Mouse (Mus musculus) layer of hippocampus, adult 9-11 months (tissue): ENCODE measurements around the gene Map3k6.

Source experiments
- DNase-seq: peaks from one replicate; pipeline ENCODE4 v3.0.0; 2022

Gene Map3k6

DNA sequence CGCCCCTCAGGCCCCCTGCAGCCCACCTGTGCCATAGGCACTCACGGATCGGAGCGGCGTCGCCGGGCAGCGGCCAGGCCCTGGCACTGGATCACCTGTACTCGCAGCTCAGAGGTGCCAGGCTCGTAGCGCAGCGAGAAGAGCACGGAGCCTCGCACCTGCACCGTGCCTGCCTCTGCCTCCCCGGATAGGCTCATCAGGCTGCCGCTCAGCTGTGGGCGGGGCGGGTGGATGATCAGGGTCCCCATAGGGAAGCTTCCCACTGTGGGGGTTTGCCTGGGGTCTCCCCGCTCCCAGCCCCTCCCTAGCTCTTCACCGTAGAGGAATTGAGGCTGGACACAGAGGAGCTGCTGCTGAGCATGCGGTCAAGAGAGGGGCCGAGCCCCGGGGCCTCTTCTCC is 16.2 kb downstream of the Map3k6 start:
- DNase-seq: no peak

DNA sequence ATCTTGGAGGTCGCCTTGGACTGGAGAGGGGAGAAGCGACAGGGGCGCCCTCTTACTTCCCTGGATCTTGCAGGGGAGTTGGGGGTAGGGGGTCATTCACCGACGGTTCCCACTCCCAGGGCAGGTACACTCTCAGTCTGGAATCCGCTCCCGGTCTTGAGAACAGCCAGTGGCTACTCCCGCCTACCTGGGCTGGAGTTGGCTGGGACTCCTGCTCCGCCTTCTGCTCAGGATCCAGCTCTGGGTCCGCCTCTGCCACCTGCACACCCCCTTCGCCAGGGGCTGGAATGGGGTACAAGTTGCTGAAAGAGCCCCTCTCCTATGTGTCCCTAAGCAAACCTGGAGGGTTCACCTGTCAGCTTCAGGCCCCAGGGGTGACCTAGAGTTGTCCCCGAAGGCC is 16.6 kb downstream of the Map3k6 start:
- no peak for DNase-seq

DNA sequence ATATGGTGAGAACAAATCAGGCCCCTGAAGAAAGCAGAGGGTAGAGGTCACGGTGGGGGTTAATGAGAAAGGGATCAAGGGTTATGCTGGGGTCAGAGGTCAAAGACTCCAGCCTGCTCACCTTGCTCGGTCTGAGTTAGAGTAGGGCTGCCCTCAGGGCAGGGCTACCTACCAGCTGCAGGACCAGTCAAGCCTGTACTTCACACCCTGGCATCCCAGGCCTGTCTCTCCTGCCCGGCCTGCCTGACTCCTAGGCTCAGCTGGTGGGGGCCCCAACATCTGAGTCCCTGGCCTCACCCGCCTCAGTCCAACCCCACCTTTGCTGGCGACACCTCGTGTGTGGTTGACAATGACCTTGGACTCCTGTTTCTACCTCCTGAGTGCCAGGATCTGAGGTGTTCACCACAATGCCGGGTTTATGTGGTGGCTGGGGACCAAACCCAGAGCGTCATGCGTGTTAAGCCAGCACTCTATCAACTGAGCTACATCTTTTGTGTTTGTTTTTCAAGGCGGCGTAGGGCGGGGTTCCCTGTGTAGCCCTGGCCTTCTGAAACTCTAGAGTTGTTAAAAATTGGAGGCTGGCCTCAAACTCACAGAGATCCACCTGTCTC is 17.3 kb downstream of the Map3k6 start:
- DNase-seq: no peak

DNA sequence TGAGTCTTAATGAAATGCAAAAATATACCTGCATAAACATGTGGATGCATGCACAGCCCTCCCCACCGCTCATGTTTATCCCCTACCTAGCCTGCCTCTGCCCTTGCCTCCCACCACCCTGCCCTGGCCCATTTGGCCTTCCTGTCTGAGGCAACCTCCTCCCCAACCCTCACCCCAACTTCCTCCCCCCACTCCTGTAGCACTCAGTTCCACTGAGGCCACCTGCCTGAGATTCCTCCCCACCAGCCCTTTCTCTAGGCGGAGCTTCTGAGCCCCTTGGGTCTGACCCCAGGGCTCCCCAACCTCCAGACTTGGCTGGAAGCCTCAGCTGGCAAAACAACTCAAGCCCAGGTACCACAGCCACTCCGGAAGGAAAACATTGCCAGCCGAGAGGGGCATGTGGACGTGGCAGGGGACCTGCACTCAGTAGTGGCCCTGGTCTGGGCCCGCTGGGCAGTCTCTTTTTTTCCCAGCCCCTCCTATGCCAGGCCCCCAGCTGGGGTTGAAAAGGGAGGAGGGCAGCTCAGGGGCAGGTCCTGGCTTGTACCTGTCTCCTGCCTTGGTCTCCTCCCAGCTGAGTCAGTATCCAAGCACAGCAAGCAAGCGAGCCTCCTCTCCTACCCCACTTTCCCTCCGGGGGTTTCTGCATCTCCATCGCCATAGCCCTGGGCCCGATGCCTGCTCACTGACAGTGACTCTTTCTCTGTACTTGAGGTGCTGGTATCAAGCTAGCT is 21.2 kb downstream of the Map3k6 start:
- DNase-seq: no peak

DNA sequence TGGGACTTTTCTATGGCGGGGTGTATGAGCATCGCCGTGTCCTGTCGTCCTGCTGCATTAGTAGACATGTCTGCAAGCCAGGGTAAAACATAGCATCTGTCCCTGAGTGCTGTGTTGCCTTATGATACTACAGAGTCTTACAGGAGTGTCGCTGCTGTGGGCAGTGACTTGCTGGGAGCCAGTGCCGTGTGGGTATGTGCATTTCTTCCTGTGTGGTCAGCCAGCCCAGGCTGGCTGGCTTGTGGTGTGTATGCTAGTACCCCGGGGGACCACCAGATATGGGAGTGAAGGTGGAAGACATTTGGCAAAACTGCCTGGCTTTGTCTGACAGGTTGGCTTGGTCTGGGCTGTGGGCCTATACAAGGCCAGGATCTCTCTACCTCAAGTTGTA is 21.8 kb downstream of the Map3k6 start:
- DNase-seq: no peak

DNA sequence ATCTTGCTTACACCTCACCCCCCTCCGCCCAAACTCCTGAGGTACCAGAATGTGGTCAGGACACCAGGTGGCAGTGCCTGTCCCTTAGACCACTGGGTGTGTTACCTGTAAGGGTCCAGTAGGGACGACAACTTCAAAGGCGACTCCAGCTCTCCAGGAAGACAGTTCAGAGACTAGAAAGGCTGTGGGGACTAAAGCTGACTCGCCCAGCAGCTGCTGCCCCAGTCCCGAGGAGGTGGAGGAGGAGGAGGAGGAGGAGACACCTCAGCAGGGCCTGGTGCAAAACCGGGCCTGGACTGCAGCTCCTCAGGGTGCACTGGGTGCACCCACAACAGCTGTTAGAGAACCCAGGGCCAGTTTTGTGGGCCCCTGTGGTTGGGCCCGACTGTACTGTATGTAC is 22.3 kb downstream of the Map3k6 start, which contains the start of gene Sytl1:
TSS of gene Sytl1 (minus strand) at position 232 of the 400 bp plus-strand sequence.
- DNase-seq: no peak

DNA sequence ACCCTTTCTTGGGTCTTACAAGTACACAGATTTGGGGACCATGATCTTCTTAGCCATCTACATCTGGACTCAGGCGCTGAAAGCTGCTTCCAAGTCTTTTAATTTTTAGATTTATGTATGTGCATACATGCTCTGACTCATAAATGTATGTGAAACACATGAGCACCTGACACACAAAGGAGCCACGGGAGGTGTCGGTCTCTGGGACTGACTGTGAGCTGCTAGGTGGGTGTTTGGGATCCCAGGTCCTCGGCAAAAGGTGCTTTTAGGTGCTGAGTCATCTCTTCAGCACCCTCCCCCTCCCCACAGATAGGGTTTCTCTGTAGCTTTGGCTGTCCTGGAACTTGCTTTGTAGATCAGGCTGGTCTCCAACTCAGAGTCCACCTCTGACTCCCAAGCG is 23.1 kb downstream of the Map3k6 start:
- DNase-seq: no peak

DNA sequence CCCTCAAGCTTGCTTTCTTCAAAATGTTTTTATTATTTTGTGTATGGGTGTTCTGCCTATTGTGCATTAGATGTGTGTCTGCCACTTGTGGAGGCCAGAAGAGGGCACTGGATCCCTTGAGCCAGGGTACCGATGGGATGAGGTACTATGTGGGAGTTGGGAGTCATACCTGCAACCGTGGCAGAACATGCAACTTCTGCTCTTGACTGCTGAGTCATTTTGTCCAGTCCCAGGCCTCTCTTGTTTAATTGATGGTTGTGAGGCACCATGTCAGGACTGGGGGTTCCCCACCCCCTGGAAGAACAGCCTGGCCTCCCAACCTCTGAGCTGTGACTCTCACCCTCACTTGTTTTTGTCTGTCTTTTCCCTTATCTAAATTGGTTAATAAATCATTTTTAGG is 23.9 kb downstream of the Map3k6 start:
- DNase-seq: no peak

DNA sequence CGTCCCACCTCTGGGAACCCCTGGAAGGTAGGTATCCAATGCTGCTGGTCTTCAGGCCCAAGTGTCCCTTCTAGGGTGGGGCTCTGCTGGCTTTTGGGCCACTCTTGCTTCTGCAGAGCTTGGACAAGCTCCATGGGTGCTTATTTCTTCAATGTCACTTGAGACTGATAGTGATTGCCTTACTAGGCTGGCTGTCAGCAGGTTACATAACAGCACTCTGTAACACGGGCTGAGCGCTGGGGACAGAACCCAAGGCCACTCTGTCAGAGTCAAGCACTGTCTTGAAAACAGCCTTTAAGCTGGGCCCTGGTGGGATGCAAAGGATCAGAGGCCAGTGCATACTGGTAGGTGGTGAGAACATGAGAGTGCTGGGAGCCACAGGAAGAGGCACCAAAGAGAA is 24.7 kb downstream of the Map3k6 start:
- no peak for DNase-seq

DNA sequence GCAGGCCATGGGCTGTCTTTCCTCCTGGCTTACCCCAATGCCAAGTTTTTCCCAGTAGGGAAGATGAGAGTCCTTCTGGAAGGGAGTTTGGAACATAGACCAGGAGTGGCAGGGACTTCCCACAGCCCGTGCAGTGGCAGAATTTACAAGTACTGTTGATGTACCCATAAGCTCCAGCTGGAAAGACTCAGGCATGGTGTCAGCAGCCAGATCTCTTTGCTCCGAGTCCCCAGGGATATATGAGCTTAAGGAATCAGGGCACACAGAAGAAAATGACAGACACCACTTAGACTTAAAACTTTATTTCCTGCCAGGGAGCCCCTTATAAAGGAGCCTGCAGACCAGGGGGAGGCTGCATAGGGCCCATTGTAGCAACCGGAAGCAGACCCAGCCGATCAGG is 25.1 kb downstream of the Map3k6 start:
- no peak for DNase-seq

DNA sequence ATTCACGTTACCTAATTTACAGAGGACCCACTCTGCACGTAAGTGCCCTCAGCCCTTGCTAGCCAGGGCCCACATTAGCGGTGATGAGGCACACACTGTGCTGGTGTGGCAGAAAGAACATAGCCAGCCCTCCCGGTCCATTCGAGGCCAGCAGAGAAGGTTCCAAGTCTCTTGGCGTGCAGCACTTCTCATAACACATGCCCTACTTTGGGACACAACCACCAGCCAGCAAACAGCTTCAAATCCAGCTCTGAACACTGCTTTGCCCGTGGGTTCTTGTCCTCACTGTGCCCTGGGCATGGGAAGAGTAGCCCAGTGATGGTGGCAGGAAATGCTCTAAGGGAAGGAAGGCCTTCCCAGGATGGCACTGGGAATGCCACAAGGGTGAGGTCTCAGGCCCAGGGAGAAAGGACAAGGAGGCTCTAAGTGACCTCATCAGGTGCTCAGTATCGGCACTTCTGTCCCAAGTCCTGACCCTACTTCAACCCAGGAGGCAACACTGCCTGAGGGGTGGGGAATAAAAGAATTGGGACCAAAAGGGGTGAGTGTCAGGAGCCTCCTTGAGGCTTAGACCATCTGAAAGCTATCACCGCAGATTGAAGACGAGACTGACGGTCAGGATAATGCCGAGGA is 25.7 kb downstream of the Map3k6 start:
- no peak for DNase-seq

DNA sequence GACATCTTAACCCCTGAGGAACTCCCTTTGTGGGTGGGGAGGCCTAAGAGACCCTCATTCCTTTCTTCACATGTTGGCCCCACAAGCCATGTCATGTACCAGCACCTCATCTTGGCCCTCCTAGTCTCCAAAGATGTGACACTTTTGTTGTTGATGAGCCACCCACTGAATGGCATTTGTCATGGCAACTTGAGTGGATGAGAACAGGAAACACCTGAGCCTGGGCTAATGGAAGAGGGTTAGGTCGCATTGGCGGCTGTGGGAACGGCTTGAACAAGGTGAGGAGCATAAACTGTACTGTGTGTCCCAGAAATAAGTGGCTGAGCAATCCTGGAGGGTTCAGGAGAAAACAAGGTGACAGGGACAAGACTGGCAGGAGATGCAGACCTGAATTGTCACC is 28.3 kb downstream of the Map3k6 start:
- no peak for DNase-seq

DNA sequence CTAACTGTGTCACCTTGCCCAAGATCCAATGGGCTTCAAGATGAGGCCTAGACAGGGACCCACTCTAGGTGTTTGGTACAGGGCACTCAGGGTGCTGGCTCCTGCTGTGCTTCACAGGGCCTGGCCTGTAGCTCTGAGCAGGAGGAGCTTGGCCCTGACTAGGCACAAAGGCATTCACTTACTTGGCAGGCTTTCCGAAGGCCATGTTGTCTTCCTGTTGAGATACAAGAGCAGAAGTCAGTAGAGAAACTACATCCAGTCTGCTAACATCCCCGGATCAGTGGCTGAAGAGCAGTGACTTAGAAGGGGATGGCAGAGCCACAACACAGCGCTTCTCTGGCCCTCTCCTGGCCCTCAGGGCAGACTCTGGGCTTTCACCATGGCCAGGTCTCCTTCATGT is 29.0 kb downstream of the Map3k6 start:
- DNase-seq: no peak

DNA sequence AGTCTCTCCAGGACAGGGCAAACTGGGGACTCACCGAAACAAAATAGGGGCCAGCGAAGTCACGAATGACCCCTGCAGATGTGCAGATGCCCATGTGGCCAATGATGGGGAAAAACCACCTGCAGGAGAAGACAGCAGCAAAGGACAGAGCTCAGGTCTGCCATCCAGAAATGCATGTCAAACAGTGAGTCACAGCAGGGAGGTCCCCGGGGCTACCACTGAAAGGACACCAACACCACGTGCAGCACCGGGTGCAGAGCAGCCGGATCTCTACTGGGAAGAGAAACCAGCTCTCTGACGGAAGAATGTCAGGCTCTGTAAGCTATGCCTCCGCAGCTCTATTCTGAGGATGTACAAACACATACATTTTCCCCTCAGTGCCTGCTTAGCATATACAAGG is 30.3 kb downstream of the Map3k6 start:
- no peak for DNase-seq

DNA sequence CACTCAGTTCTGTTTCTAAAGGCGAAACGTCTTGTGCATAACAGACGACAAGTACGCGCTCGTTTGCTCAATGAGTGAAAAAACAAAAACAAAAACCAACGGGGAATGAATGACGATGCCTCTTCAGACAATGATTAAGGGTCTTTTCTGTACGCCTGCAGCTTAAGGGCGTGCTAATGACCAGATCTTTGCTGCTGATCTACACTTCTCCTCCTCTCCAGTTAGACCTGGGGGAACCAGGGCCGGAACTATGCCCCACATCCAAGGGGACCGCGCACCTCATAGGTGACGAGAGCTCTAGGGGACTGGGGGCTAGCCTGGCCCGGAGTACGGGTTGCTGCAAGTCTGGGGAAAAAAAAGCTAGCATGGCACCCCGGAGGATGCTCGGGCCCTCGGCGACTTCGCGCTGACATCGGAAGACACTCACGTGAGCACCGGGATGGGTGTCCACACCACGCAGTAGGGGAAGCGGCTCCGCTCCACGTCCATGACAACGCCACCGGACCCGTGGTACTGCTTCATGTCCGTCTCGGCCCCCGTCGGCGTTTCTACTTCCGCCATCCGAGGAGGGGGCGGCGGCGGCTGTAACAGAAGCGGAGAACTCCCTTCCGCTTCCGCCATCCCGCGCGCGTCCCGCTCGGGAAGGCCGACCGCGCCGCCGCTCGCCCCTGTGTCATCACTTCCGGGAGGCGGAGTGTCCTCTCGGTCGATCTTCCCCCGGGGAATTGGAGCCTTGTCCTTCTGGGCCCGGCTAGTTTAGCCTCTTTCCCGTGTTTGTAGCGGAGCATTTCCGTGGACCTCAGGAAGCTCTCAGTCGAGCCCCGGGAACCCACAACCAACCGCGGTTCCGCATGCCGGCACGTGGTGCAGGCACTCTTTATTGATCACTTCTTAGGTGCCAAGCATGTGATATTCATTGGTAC is 36.7 kb downstream of the Map3k6 start, which contains the start of gene Tmem222:
TSS of gene Tmem222 (minus strand) at position 689 of the 923 bp plus-strand sequence.
- DNase-seq: peak; percentile 96

DNA sequence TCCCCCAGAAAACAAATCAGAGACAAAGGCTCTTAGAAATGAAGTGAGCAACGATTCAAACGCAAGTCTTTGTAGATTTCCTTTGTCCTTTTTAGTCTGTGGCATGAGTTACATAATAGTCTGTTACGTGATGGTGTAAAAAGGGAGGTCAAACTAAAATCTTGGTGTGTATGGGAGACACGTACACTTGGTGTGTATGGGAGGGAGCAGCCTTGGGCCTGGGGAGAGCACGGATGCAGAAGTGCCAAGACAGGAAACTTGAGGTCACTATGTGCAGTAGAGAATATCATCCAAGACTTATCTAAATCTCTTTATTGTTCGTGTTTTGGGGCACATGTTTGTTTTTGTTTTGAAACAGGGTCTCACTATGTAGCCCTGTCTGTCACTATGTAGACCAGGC is 37.4 kb downstream of the Map3k6 start:
- no peak for DNase-seq

DNA sequence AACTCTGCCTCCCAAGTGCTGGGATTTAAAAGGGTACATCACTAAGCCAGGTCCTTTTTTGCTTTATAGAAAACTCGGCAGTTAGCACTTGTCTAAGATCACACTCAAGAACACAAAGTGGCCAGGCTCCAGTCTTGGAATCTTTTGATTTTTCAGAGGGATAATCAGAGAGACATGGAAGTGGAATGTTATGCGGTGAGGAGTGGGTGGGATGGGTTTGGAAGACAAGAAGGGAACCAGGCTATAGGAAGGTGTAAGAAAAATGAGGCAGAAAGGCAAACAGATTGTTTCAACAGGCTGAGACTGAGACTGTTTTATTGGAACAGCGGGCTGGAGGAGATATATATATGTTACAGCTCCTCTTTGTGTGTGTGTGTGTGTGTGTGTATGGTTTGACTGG is 37.9 kb downstream of the Map3k6 start:
- DNase-seq: no peak

DNA sequence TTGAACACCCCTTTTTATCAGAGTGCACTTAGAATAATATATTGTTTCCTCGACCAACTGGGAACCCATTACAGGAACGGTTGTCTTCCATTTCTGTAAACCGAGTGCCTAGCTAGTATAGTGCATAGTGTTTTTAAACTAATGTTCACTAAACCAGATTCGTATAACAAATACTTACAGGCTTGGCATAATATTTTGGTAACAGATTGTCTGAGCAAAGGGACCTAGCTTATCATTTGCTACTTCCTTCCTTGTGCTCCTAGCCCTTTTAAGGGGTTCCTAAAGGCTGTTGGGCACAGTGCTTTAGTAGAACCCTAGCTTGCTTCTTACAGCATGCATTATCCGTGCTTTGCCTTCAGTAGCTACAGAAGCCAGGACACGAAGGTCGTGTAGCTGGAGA is 40.9 kb downstream of the Map3k6 start:
- DNase-seq: no peak

DNA sequence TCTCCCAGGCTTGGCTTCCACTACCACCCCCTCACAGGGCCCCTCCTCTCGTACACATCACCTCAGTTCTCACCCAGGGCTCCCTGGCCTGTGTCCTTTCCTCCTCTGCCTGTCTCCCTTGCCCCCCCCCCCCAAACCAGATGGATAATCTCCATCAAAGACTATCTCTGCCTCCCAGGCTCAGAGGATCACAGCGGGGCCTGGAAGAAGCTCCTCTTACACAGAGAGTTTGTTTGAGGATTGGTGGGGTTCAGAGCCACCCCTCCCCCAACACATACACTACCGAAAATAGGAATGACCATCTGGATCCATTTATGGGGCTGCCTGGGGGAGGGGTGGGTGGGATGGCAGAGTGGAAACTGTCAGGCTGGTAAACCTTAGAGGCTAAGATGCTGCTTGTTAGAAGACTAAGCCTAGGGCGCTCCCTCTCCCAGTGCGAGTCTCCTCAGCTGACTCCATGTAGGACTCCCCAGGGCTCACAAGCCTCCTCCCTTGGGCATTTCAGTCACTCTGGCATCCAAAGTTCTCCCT is 41.4 kb downstream of the Map3k6 start:
- no peak for DNase-seq

DNA sequence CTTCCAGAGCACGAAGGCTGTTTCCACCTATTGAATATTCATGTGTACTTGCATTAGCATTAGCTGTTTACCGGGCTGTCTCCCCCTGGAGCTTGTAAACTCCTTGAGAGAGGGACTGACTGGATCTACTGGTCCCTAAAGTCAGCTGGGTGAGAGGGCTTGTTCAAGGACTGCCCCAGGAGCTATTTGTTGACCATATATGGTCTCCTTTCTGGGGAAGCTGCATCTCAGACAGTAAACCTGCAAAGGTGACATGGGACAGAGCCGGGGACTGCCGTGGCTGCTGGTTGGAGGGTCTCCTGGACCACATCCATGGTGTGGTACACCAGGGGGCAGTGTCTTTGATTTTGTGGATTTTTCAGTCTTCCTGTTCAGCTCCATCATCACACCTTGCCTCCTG is 42.0 kb downstream of the Map3k6 start:
- DNase-seq: no peak

DNA sequence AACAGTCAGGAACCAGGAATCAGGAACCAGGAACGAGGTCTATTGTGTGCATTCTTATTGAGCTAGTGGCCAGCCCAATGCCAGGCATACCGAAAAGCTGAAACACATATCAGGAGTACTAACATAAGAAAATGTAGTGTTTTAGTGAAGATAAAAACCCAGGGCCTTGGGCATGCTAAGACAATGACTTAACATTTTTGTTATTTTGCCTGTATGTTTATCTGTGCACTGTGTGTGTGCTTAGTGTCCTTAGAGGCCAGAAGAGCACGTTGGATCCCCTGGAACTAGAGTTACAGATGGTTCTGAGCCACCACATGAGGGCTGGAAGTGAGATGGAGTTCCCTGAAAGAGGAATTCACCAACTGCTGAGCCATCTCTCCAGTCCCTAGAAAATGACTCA is 44.7 kb downstream of the Map3k6 start:
- DNase-seq: no peak

DNA sequence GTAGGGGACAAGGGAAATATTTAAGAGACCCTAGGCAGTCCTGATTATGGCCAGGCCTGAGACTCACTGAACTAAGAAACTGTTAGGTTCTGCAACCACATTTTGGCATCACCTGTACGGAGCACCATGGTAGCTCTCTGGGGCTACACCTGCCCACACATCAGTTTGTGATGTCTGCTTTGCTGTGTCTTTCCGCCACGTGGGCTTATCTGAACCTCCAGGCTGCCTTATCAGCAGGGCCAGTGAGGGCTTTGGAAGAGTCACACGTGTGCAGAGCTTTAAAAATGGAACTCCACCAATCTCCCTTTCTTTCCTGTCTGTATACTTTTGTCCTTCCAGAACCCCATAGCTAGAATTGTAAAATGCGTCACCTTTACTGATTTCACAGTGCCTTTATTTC is 45.3 kb downstream of the Map3k6 start:
- no peak for DNase-seq

DNA sequence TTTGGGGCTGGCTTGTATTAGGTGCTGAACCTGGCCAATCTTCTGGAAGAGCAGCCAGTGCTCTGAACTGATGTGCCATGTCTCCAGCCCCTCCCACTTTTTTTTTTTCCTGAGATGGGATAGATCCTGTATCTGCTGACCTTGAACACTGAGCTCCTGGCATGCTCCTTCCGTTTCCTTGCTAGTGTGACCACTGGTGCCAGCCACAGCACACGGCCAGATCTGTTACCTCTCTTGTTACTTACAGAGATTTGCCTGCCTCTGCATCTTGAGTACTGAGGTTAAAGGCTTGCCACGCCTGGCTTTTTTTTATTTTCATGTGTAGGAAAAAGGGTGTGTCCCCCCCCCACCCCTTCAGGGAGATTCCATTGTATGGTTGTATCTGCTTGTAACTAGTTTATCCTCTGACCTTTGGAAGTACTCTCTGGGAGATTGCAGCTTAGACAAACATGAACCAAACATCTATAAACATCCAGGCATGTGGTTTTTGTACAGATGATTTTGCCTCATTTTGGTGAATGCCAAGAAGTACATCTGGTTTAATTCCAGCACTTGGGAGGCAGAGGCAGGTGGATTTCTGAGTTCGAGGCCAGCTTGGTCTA is 46.0 kb downstream of the Map3k6 start:
- DNase-seq: no peak
